Comparison of ENCODE assay signal across 9 mouse cellular contexts in genomic region chr15:14051872-14052271, GRCm38 (mm10).
DNase-seq lines count a peak whose midpoint lies in the region; ATAC-seq and TF ChIP-seq lines count a peak whose summit lies in the region.
"Had no signal": no experiment of that assay in that cellular context is flagged by ENCODE, and none has a peak within 500 bp of the region (broad histone marks: within the 10 kb centered on the region; RNA-seq: fewer than 3 reads in every experiment).

No protein-coding gene starts in this region.

- no peak overlapping the region for H3K27ac ChIP-seq in hindbrain, embryonic 14.5 days
- no peak overlapping the region for H3K27ac ChIP-seq in hindbrain, embryonic 13.5 days
- no peak overlapping the region for H3K27ac ChIP-seq in CH12.LX (ENCODE audit: insufficient read depth, low read depth)
- H3K27ac ChIP-seq: heart, embryonic 15.5 days had no signal

- no peaks in the 10 kb centered on the region for H3K79me2 ChIP-seq in CH12.LX (replicated peaks; ENCODE audit: control insufficient read depth, extremely low read depth, insufficient read depth, poor library complexity, severe bottlenecking)

- peak; percentile 53 for TF ChIP-seq RAD21 in CH12.LX (IDR thresholded peaks at IDR 0.05; ENCODE audit: low read depth, low read length)

- dilution Hi-C loops in CH12.LX (cut with MboI; ENCODE audit: extremely low pct_ligation_motif_present, extremely low pct_unique_long_range_greater_than_20kb, low sequenced_read_pairs) = no loop called here

- peak; percentile 50 for DNase-seq in hindbrain, embryonic 14.5 days (ENCODE audit: low spot score)
- DNase-seq in CH12.LX (ENCODE audit: extremely low read depth) (peak; percentile 45), R1 (ENCODE audit: low read depth, low spot score) (peak; percentile 37), MN1 (ENCODE audit: low spot score) (no peak)
- peak; percentile 2 for DNase-seq in layer of hippocampus, adult 9-11 months
- DNase-seq in spleen, postnatal 36 days (ENCODE audit: low spot score in 2 of 2) = no peak
- DNase-seq in spleen, postnatal 14 days (ENCODE audit: low spot score in 2 of 2) = no peak

- H3K9ac ChIP-seq in hindbrain, embryonic 14.5 days = no peak overlapping the region
- H3K9ac ChIP-seq in hindbrain, embryonic 13.5 days = no peak overlapping the region
- no peak overlapping the region for H3K9ac ChIP-seq in CH12.LX (ENCODE audit: insufficient read depth, low read depth)
- H3K9ac ChIP-seq: heart, embryonic 15.5 days had no signal

- H3K36me3 ChIP-seq in hindbrain, embryonic 14.5 days (replicated peaks; ENCODE audit: control insufficient read depth, insufficient read depth) = no peaks in the 10 kb centered on the region
- H3K36me3 ChIP-seq in hindbrain, embryonic 13.5 days = no peaks in the 10 kb centered on the region
- H3K36me3 ChIP-seq in CH12.LX (replicated peaks in 1 of 2; ENCODE audit: control insufficient read depth in 1 of 2, insufficient read depth in 1 of 2, low read length in 1 of 2) = no peaks in the 10 kb centered on the region
- H3K36me3 ChIP-seq: heart, embryonic 15.5 days had no signal

- TF ChIP-seq EP300 in CH12.LX (IDR thresholded peaks at IDR 0.05; ENCODE audit: low read length) = no peak

- in situ Hi-C loops in CH12.LX (cut with MboI; ENCODE audit: low pct_ligation_motif_present, low pct_unique_long_range_greater_than_20kb, low sequenced_read_pairs) = no loop called here

- ATAC-seq in hindbrain, embryonic 14.5 days (ENCODE audit: low FRiP score) = no peak; the same call in 1 of the 2 replicates
- no peak for ATAC-seq in hindbrain, embryonic 13.5 days (ENCODE audit: low FRiP score)

- TF ChIP-seq POLR2A in CH12.LX (IDR thresholded peaks at IDR 0.05; ENCODE audit: low read depth, low read length) = no peak

- no peaks in the 10 kb centered on the region for H3K9me3 ChIP-seq in hindbrain, embryonic 14.5 days (ENCODE audit: control insufficient read depth, low read length)
- no peaks in the 10 kb centered on the region for H3K9me3 ChIP-seq in hindbrain, embryonic 13.5 days
- no peaks in the 10 kb centered on the region for H3K9me3 ChIP-seq in CH12.LX (replicated peaks; ENCODE audit: low read length)
- H3K9me3 ChIP-seq: heart, embryonic 15.5 days had no signal

- 65% methylated on average over 3 of the region's 3 CpGs for WGBS in hindbrain, embryonic 14.5 days
- WGBS in hindbrain, embryonic 13.5 days = 62% methylated on average over 3 of the region's 3 CpGs

- peak in 1 of 2 experiments; percentile 37; a peak in 2 of 4 replicates for TF ChIP-seq CTCF in CH12.LX (conservative IDR thresholded peaks at IDR 0.05 in 1 of 2, IDR thresholded peaks at IDR 0.05 in 1 of 2; ENCODE audit: low read depth in 2 of 2, low read length in 2 of 2)

- no peak overlapping the region for H3K4me2 ChIP-seq in hindbrain, embryonic 14.5 days (replicated peaks)
- H3K4me2 ChIP-seq in hindbrain, embryonic 13.5 days = no peak overlapping the region
- no peak overlapping the region for H3K4me2 ChIP-seq in CH12.LX (ENCODE audit: insufficient read depth, low read depth, poor library complexity, severe bottlenecking)
- H3K4me2 ChIP-seq: heart, embryonic 15.5 days had no signal

- no peak overlapping the region for H3K4me3 ChIP-seq in hindbrain, embryonic 14.5 days (replicated peaks; ENCODE audit: low read length)
- no peak overlapping the region for H3K4me3 ChIP-seq in hindbrain, embryonic 13.5 days
- no peak overlapping the region for H3K4me3 ChIP-seq in CH12.LX (replicated peaks in 1 of 3; ENCODE audit: low read depth in 2 of 3, low read length in 2 of 3, poor library complexity in 1 of 3)
- H3K4me3 ChIP-seq: heart, embryonic 15.5 days had no signal

- no peaks in the 10 kb centered on the region for H3K27me3 ChIP-seq in hindbrain, embryonic 14.5 days (ENCODE audit: control insufficient read depth, insufficient read depth, low read length)
- H3K27me3 ChIP-seq in hindbrain, embryonic 13.5 days = no peaks in the 10 kb centered on the region
- no peaks in the 10 kb centered on the region for H3K27me3 ChIP-seq in CH12.LX (replicated peaks)
- H3K27me3 ChIP-seq: heart, embryonic 15.5 days had no signal

- H3K4me1 ChIP-seq in hindbrain, embryonic 14.5 days (replicated peaks; ENCODE audit: control insufficient read depth, insufficient read depth, low read length) = no peaks in the 10 kb centered on the region
- H3K4me1 ChIP-seq in hindbrain, embryonic 13.5 days (replicated peaks) = no peaks in the 10 kb centered on the region
- no peaks in the 10 kb centered on the region for H3K4me1 ChIP-seq in CH12.LX (ENCODE audit: control insufficient read depth in 1 of 2, insufficient read depth in 2 of 2)
- H3K4me1 ChIP-seq: heart, embryonic 15.5 days had no signal

TF ChIP-seq in CH12.LX, 34 proteins besides CTCF, POLR2A, EP300 and RAD21:
- TF ChIP-seq IRF4 (IDR thresholded peaks at IDR 0.05; ENCODE audit: low read depth, low read length) (no peak), ETS1 (conservative IDR thresholded peaks at IDR 0.05; ENCODE audit: low read depth, low read length) (no peak), ZKSCAN1 (IDR thresholded peaks at IDR 0.05; ENCODE audit: borderline replicate concordance, low read depth, low read length) (no peak), RCOR1 (conservative IDR thresholded peaks at IDR 0.05; ENCODE audit: low read depth, low read length) (no peak), SMC3 (IDR thresholded peaks at IDR 0.05; ENCODE audit: low read depth, low read length) (peak; percentile 27)

Comparison
In these comparisons a context has a peak if more than half of its experiments do, and no peak if none do; other contexts are left out.
1. DNase-seq: peak in hindbrain, embryonic 14.5 days (single experiment), CH12.LX (single experiment), R1 (single experiment) and layer of hippocampus, adult 9-11 months (single experiment); none in spleen, postnatal 36 days (0 of 2), spleen, postnatal 14 days (0 of 2) and MN1 (single experiment).